Mouse (Mus musculus) embryonic fibroblast, embryonic 13.5 days (primary cell): Measurements from ENCODE around the gene Napa. TPM values are rescaled to one million over a fixed set of nuclear protein-coding genes. Genes with fewer than 3 reads are reported as not detected.

Experiments used
- H3K27ac ChIP-seq: 2 replicates; pipeline ENCODE4 v1.5.1; 2012; ENCODE audit warnings: low read length, control low read depth, inconsistent platforms; ENCODE audit not compliant: insufficient read depth
- H3K4me1 ChIP-seq: 2 replicates; pipeline ENCODE4 v1.6.1; 2011; ENCODE audit warnings: low read length; ENCODE audit not compliant: control insufficient read depth, insufficient read depth
- H3K4me3 ChIP-seq: 2 replicates; pipeline ENCODE4 v1.5.1; 2011; ENCODE audit warnings: mild to moderate bottlenecking, control low read depth, low read length; ENCODE audit not compliant: insufficient read depth
- CTCF ChIP-seq: IDR thresholded peaks from 2 replicates; pipeline ENCODE4 v1.5.1; 2011; ENCODE audit warnings: mild to moderate bottlenecking, control low read depth, low read length, moderate library complexity, borderline replicate concordance; ENCODE audit not compliant: insufficient read depth
- POLR2A ChIP-seq: IDR thresholded peaks from 2 replicates; pipeline ENCODE4 v1.6.1; 2011; ENCODE audit warnings: low read depth, mild to moderate bottlenecking, control low read depth, low read length, moderate library complexity
- polyA plus RNA-seq: library from polyadenylated mRNA; stranded (reverse); fragments of >200 nt; gene quantifications from 2 replicates; pipeline ENCODE4 v1.2.4, GENCODE M21; 2011; ENCODE audit warnings: low read depth; ENCODE audit not compliant: missing spikeins, insufficient read length

Napa gene
- polyA plus RNA-seq, 1 experiment, result 150 TPM

DNA sequence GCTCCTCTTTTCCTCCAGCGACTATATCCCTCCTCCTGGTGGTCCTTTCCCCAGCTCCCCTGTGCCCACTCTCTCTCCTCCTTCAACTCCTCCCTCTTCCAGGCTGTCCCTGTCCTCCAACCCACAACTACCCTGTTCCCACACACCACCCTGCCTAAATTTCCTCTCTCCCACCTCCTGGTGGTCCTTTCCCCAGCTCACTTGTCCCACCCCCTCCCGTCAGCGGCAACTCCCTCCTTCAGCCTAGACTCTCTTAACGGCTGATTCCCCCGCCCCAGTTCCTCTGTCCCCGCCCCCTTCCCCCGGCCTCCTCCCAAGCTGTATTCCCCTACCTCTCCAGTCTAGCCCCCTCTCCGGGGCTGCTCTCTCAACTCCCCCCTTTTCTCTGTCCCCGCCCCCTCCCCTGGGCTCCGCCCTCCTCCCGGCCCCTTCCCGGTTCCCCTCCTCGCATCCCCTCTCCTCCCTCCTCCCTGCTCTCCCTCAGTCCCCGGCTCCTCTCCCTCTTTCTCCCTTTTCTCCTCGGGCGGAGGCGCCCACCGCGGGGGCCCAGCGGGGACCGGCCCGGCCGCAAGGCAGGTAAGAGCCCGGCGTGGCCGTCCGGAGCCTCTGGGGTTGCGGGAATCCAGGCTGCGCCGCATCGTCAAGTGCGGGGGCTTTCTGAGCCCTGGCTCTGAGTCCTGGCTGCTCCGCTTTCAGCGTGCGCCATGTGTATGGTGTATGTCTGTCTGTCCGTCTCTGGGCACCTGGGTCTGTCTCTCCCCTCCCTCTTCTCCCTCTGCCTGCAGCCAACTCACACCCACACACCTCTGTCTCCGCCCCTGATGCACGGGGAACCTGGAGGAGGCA, 31.8 kb downstream of the Napa start:
- Histone ChIP-seq H3K4me1 (no peaks in the 10 kb centered on the region), H3K4me3 (peak overlapping the region; percentile 1; the same call in 1 of the 2 replicates), H3K27ac (no peak overlapping the region)
- TF ChIP-seq POLR2A (no peak), CTCF (no peak)

DNA sequence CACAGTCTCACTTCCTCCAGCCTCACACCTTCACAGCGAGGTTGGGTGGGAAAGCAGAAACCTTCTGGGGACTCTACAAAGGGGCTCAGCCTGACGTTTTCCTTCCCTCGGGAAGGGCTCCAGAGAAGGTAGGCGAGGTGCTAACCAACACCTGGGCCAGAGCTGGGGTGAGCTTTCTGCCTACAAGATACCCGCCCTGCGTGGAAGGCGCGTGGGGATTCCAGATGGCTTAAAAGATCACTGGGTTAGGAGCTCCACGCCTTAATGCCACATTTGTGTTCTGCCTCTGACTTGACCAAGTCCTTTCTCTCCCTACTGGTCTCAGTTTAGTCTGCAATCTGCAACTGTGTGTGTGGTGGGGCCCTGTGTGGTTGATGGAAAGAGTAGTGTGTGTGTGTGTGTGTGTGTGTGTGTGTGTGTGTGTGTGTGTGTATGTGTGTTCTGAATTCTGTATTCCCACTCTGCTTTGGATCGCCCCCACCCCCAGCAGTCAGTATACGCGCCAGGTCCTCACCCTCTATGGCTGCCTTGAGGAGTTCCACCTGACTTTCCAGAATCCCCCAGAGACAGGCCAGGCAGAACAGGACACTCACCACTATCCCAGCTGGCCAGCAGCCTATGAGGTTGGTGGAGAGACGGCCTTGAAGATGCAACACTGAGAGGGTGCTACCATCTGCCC, 32.8 kb downstream of the Napa start:
- no peak overlapping the region for H3K4me3 ChIP-seq
- no peak for TF ChIP-seq CTCF
- TF ChIP-seq POLR2A, result no peak
- H3K4me1 ChIP-seq, result no peaks in the 10 kb centered on the region
- H3K27ac ChIP-seq, result no peak overlapping the region

DNA sequence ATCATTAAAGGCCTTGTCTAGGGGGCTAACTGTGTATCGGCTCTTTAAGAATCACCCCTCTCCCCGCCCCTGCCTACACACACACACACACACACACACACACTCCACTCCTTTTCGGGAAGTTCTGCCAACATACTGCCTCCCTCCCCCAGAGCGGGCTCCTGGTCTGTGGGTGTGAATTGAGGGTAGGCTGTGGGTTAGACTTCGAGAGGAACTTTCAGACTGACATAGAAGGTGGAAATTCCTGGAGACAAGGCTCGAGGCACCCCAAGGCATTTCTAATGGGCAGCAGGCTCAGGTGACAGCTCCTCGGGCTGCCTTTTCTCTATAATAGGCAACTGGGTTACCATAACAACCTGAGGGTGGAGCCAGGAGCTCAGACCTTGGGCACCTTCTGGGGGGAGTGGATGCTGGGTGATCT, 33.9 kb downstream of the Napa start:
- H3K27ac ChIP-seq, result no peak overlapping the region
- H3K4me3 ChIP-seq, result no peak overlapping the region
- no peak for TF ChIP-seq POLR2A
- no peak for TF ChIP-seq CTCF
- no peaks in the 10 kb centered on the region for H3K4me1 ChIP-seq

DNA sequence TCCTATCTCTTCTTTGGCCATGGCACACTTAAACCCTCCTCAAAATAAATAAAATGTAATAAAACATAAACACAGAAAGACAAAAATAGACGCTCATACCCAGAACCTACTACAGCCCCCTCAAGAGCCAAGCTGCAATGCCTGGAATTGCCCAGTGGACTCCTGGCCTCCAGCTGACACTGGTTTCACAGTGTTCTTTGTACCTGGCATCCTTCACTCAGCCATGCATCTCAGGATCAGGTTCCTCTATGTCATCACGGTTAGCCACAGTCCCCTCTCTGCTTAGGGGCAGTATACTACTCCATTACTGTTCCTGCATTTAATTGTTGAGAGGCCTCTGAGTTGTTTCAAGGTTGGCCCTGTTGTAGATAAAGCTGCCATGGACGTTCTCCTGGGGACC, 34.7 kb downstream of the Napa start:
- H3K4me1 ChIP-seq, result no peaks in the 10 kb centered on the region
- no peak for TF ChIP-seq POLR2A
- TF ChIP-seq CTCF, result no peak
- H3K4me3 ChIP-seq, result no peak overlapping the region
- H3K27ac ChIP-seq, result no peak overlapping the region

DNA sequence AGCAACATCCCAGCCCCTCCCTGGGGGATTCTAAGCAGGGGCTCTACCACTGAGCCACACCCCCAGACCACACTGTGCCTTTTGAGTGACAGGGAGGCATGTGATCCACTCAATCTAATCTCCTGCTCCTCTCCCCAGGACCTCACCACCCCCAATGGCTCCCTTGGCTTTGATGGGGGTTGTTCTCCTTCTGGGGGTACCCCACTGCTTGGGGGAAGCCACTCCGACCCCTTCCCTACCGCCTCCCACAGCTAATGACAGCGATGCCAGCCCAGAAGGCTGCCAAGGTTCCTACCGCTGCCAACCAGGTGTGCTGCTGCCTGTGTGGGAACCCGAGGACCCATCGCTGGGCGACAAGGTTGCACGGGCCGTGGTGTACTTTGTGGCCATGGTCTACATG, 35.4 kb downstream of the Napa start:
- no peak overlapping the region for H3K27ac ChIP-seq
- no peak overlapping the region for H3K4me3 ChIP-seq
- TF ChIP-seq POLR2A (no peak), CTCF (no peak)
- H3K4me1 ChIP-seq, result no peaks in the 10 kb centered on the region

- no peak for TF ChIP-seq CTCF
- no peak for TF ChIP-seq POLR2A
- no peak overlapping the region for H3K4me3 ChIP-seq
- no peaks in the 10 kb centered on the region for H3K4me1 ChIP-seq
Observed at GRCm38 (mm10) chr7:16134951-16135392, 36.7 kb downstream of the Napa start.

DNA sequence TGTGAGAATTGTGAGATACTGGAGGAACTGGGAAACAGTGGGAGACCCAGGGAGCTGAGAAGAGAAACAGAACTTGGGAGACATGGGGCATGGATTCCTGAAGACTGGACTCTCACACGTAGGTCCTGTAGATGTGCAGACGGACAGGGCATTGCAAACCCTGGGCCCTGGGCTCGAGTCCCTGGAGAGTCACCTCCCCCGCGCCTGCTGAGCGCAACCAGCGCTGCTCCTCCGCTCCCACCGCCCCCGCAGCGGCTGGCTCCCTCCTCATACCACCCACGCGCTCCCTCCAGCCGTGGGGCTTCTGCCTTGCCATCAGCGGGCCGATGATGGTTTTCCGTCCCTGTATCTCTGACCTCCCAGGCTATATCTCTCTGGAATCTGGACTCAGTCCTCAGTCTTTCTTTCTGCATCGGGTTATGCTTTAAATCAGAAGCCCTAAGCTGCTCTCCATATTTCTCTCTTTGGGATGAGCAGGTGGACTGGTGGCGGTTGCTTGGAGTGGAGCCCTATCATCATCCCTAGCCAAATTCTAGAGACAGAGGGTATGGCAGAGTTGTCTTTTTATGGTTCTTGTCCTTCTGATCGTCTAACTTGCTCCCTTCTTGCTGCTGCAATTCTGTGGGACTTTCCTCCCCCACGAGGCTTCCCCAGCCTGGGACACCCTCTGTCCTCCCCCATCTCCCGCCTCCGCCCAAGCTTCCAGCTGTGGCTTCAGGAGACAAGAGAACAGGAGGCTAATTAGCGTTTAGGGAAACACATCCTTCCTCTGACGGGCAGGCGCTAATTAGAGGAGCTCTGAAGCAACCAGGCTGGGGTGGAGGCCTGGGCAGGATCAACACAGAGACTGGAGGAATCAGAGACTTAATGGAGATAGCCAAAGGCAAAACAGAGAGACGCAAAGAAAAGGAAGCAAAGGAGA, 48.5 kb downstream of the Napa start:
- no peak for TF ChIP-seq POLR2A
- no peak for TF ChIP-seq CTCF
- no peaks in the 10 kb centered on the region for H3K4me1 ChIP-seq
- no peak overlapping the region for H3K27ac ChIP-seq
- no peak overlapping the region for H3K4me3 ChIP-seq

More at GRCm38 (mm10) chr7:16134951-16135392, 36.7 kb downstream of the Napa start:
- H3K27ac ChIP-seq, result no peak overlapping the region

- TF ChIP-seq POLR2A, result no peak
- TF ChIP-seq CTCF, result no peak
- Histone ChIP-seq H3K4me1 (no peaks in the 10 kb centered on the region), H3K27ac (no peak overlapping the region), H3K4me3 (no peak overlapping the region)
Observed at GRCm38 (mm10) chr7:16147643-16148042, 49.4 kb downstream of the Napa start.

DNA sequence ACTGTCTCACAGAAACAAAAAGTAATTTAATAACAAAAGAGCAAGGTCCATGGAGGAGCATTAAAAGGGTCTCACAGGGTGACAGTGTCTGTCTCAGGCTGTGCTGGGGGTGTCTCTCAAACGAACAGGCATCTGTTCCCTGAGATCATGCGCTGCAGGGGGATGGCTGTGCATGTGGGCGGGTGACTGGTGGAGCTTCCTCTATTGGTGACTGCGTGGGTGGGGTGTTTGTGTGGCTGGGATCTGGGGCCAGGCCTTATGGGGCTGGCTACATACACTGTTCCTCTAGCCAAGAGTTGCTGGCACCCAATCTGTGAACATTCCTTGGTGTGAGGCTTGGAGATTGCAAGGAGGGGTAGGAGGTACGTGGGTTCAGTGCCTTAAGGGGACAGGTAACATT, 51.0 kb downstream of the Napa start:
- H3K4me1 ChIP-seq, result no peaks in the 10 kb centered on the region
- no peak overlapping the region for H3K4me3 ChIP-seq
- TF ChIP-seq CTCF (no peak), POLR2A (no peak)
- H3K27ac ChIP-seq, result no peak overlapping the region
